Mouse (Mus musculus): ENCODE results near the gene Arl9. TPM values are rescaled to one million over a fixed set of nuclear protein-coding genes. Genes with fewer than 3 reads are reported as not detected.
"Not testable (repeated sequence)": the region's sequence is repeated elsewhere in the genome, so short reads cannot be mapped to it uniquely, and the experiment has no call there.

Arl9 gene
- polyA plus RNA-seq, 1 experiment from 2014 or later: 0.27 TPM

DNA sequence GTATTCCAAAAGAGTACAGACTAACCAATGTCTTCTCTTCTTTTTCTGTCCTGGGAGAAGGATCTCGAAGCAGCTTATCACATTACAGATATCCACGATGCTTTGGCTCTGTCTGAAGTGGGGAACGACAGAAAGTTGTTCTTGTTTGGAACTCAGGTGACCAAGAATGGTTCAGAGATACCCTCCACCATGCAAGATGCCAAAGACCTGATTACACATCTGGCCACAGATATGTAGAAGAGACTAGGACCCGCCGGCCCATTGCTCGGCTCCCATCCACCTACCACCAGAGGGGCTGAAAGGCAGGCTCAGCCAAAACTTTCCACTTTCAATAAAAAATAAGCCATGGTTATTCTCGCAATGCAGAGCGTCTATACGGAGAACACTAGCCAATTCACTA is 6.5 kb downstream of the Arl9 start:
- no peaks in the 10 kb centered on the region for H3K27me3 ChIP-seq (ENCODE audit: control insufficient read depth, insufficient read depth, low read length)

DNA sequence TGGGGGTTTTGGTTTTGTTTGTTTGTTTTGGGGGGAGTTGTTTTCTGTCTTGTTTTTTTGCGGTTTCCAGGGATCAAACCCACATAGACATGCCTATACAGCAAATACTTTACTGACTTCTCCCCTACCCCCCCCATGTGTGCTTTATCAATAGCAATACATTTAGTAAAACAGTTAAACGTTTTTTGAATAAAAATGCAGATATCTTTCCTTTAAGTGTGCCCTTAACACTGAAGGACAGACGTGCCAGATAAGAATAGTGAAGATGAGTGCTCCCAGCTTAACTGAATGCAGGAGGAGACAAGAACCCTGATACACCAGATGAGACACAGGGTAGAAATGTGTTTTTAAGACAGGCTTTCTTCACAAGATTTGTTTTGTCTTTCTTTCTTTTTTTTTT is 7.2 kb downstream of the Arl9 start:
- Histone ChIP-seq H3K4me3 (replicated peaks; ENCODE audit: low read length) (no peak overlapping the region), H3K4me2 (ENCODE audit: low read depth, low read length) (no peak overlapping the region), H3K27me3 (ENCODE audit: control insufficient read depth, insufficient read depth, low read length) (no peaks in the 10 kb centered on the region), H3K9me3 (replicated peaks; ENCODE audit: control insufficient read depth, low read length) (no peaks in the 10 kb centered on the region), H3K27ac (ENCODE audit: low read length) (no peak overlapping the region), H3K4me1 (ENCODE audit: control insufficient read depth, insufficient read depth, low read length) (no peaks in the 10 kb centered on the region), H3K9ac (ENCODE audit: low read length) (no peak overlapping the region), H3K36me3 (ENCODE audit: control insufficient read depth, insufficient read depth, low read length) (no peaks in the 10 kb centered on the region)
- ATAC-seq (ENCODE audit: insufficient read depth, low FRiP score): no peak
- 63% methylated on average over 3 of the region's 3 CpGs for whole genome bisulfite sequencing

More for the DNA sequence above, 6.5 kb downstream of the Arl9 start:
- no peak for ATAC-seq (ENCODE audit: insufficient read depth, low FRiP score)
- Histone ChIP-seq H3K4me1 (ENCODE audit: control insufficient read depth, insufficient read depth, low read length) (no peaks in the 10 kb centered on the region), H3K36me3 (ENCODE audit: control insufficient read depth, insufficient read depth, low read length) (no peaks in the 10 kb centered on the region), H3K9me3 (replicated peaks; ENCODE audit: control insufficient read depth, low read length) (no peaks in the 10 kb centered on the region), H3K4me2 (ENCODE audit: low read depth, low read length) (no peak overlapping the region), H3K4me3 (replicated peaks; ENCODE audit: low read length) (no peak overlapping the region), H3K27ac (ENCODE audit: low read length) (no peak overlapping the region), H3K9ac (ENCODE audit: low read length) (no peak overlapping the region)
- 90% methylated on average over 9 of the region's 9 CpGs for WGBS

DNA sequence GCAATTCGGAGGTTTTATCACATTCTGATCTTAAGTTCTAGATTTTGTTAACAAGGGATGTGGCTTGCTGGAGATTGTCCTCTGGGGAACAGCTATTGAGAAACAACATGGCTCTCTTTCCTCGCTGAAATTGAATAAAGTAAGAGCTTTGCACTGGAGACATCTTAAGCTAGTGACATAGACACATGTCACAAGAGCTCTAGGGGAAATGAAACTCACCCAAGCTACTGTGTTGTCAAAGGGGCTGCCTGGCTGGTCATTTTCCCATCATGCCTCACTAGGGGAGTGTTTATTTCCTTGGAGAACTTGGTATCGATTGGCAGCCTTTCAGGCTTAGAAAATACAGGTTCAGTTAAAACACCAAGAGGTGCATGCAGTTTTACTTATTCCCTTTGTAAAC is 9.3 kb downstream of the Arl9 start:
- WGBS: 62% methylated on average over 3 of the region's 3 CpGs

DNA sequence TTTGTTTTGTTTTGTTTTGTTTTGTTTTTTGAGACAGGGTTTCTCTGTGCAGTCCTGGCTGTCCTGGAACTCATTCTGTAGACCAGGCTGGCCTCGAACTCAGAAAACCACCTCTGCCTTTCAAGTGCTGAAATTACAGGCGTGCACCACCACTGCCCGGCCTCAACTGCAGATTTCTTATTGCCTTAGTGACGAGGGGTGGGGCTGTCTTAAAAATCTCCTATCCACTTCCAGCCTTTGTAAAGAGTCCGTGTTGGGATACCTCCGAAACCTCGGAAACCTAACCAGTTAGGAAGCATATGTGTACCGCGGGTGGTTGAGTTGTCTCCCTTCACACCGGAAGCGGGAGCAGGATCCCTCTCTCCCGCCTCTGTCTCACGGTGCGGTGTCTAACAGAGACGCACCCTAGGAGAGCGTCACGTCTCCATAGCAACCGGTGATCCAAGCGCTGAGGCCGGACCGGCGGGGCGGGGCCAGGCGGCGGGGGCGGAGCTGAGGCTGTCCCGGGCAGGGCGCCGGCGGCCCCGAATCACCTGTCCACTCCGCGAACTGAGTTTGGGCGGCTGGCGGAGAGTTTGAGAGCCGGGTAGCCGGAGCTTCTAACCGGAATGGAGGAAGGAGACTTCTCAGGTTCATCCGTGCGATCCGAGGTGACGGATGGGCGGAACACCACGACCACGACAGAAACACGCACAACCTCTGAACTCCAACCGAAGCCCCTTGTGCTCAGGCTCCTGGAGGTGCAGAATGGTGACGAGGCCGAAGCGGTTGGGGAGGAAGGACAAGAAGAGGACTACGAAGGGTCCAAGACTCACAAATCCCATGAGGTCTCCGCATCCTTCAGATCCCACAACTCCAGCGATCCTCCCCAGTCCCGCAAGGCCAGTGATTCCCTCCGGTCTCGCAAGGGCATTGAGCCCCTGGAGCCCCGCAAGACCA is 12.0 kb downstream of the Arl9 start, which contains the start of gene Thegl:
TSS of gene Thegl (plus strand) at position 480 of the 939 bp plus-strand sequence.
- H3K4me3 ChIP-seq (replicated peaks; ENCODE audit: low read length): peak within 1 kb of the TSS; percentile 49
- H3K9ac ChIP-seq (ENCODE audit: low read length): peak within 1 kb of the TSS; percentile 46

More for the DNA sequence above, 9.3 kb downstream of the Arl9 start:
- Histone ChIP-seq H3K9ac (ENCODE audit: low read length) (no peak overlapping the region), H3K36me3 (ENCODE audit: control insufficient read depth, insufficient read depth, low read length) (no peaks in the 10 kb centered on the region), H3K4me1 (ENCODE audit: control insufficient read depth, insufficient read depth, low read length) (no peaks in the 10 kb centered on the region), H3K4me3 (replicated peaks; ENCODE audit: low read length) (no peak overlapping the region), H3K4me2 (ENCODE audit: low read depth, low read length) (no peak overlapping the region), H3K27me3 (ENCODE audit: control insufficient read depth, insufficient read depth, low read length) (no peaks in the 10 kb centered on the region), H3K9me3 (replicated peaks; ENCODE audit: control insufficient read depth, low read length) (no peaks in the 10 kb centered on the region), H3K27ac (ENCODE audit: low read length) (no peak overlapping the region)
- no peak for ATAC-seq (ENCODE audit: insufficient read depth, low FRiP score)

DNA sequence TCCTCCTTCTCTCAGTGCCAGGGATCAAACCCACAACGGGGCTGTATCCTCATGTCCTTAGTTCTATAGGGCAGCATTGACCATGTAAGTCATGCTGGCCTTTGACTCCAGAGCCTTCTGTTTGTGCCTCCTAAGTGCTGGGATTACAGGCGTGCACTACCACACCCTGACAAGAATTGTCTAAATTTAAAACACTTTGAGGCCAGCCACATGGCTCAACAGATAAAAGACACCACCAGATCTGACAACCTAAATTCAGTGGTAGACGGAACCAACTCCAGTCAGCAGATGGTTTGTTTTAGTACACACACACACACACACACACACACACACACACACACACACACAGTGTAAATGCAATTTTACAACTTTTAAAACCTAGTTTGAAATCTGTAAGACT is 24.2 kb downstream of the Arl9 start:
- WGBS: 68% methylated on average over 3 of the region's 3 CpGs
- H3K9me3 ChIP-seq (replicated peaks; ENCODE audit: control insufficient read depth, low read length): no peaks in the 10 kb centered on the region; the same call in 1 of the 2 replicates
- H3K27me3 ChIP-seq (ENCODE audit: control insufficient read depth, insufficient read depth, low read length): no peaks in the 10 kb centered on the region
- H3K4me3 ChIP-seq (replicated peaks; ENCODE audit: low read length): no peak overlapping the region
- H3K36me3 ChIP-seq (ENCODE audit: control insufficient read depth, insufficient read depth, low read length): no peaks in the 10 kb centered on the region
- H3K4me1 ChIP-seq (ENCODE audit: control insufficient read depth, insufficient read depth, low read length): no peaks in the 10 kb centered on the region
- no peak for ATAC-seq (ENCODE audit: insufficient read depth, low FRiP score)
- H3K9ac ChIP-seq (ENCODE audit: low read length): no peak overlapping the region
- no peak overlapping the region for H3K4me2 ChIP-seq (ENCODE audit: low read depth, low read length)
- H3K27ac ChIP-seq (ENCODE audit: low read length): no peak overlapping the region

More for the DNA sequence above, 12.0 kb downstream of the Arl9 start, which contains the start of gene Thegl:
- H3K4me2 ChIP-seq (ENCODE audit: low read depth, low read length): peak within 1 kb of the TSS; percentile 83
- no peaks in the 10 kb centered on the region for H3K4me1 ChIP-seq (ENCODE audit: control insufficient read depth, insufficient read depth, low read length)
- no peaks in the 10 kb centered on the region for H3K36me3 ChIP-seq (ENCODE audit: control insufficient read depth, insufficient read depth, low read length)
- H3K27ac ChIP-seq (ENCODE audit: low read length): no peak within 1 kb of the TSS
- WGBS: 11% methylated on average over 57 of the region's 57 CpGs
- ATAC-seq (ENCODE audit: insufficient read depth, low FRiP score): peak; percentile 98
- no peaks in the 10 kb centered on the region for H3K27me3 ChIP-seq (ENCODE audit: control insufficient read depth, insufficient read depth, low read length)
- H3K9me3 ChIP-seq (replicated peaks; ENCODE audit: control insufficient read depth, low read length): no peaks in the 10 kb centered on the region

DNA sequence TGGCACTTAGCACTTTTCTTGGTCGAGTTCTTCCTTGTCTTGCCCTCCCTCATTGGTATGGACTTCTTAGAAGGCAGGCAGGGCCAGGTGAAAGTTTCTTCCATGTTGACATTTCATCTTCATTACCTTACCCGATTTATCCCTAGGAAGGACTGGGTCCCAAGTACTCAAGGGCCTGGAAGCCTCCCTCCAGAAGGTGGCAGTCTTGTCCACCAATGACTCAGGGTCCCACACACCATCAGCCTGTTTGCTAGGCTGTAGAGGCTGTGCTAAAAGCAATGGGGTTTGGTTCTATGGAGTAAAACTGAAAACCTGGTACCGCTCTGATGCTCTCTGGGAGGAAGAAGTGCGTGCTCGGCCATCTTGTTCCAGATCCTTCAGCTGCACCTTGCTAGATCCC is 25.9 kb downstream of the Arl9 start:
- Histone ChIP-seq H3K4me1 (ENCODE audit: control insufficient read depth, insufficient read depth, low read length) (no peaks in the 10 kb centered on the region), H3K27me3 (ENCODE audit: control insufficient read depth, insufficient read depth, low read length) (no peaks in the 10 kb centered on the region), H3K27ac (ENCODE audit: low read length) (no peak overlapping the region), H3K4me3 (replicated peaks; ENCODE audit: low read length) (no peak overlapping the region), H3K4me2 (ENCODE audit: low read depth, low read length) (no peak overlapping the region), H3K9me3 (replicated peaks; ENCODE audit: control insufficient read depth, low read length) (no peaks in the 10 kb centered on the region), H3K36me3 (ENCODE audit: control insufficient read depth, insufficient read depth, low read length) (no peaks in the 10 kb centered on the region), H3K9ac (ENCODE audit: low read length) (no peak overlapping the region)
- ATAC-seq (ENCODE audit: insufficient read depth, low FRiP score): no peak
- 67% methylated on average over 5 of the region's 5 CpGs for WGBS

DNA sequence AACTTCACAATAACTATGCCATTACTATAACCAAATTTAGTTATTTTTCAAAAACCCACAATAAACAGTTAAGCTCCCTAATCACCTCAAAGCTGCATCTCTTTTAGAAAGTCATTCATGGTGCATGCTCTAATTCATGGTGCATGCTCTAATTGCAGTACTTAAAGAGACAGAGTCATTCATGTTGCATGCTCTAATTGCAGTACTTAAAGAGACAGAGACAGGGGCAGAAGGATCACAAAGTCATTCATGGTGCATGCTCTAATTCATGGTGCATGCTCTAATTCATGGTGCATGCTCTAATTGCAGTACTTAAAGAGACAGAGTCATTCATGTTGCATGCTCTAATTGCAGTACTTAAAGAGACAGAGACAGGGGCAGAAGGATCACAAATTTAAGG is 31.2 kb downstream of the Arl9 start:
- not testable (repeated sequence) for H3K4me1 ChIP-seq (ENCODE audit: control insufficient read depth, insufficient read depth, low read length); ATAC-seq (ENCODE audit: insufficient read depth, low FRiP score); H3K27me3 ChIP-seq (ENCODE audit: control insufficient read depth, insufficient read depth, low read length); H3K36me3 ChIP-seq (ENCODE audit: control insufficient read depth, insufficient read depth, low read length); H3K4me3 ChIP-seq (replicated peaks; ENCODE audit: low read length); H3K9ac ChIP-seq (ENCODE audit: low read length); H3K9me3 ChIP-seq (replicated peaks; ENCODE audit: control insufficient read depth, low read length); H3K4me2 ChIP-seq (ENCODE audit: low read depth, low read length); H3K27ac ChIP-seq (ENCODE audit: low read length)

DNA sequence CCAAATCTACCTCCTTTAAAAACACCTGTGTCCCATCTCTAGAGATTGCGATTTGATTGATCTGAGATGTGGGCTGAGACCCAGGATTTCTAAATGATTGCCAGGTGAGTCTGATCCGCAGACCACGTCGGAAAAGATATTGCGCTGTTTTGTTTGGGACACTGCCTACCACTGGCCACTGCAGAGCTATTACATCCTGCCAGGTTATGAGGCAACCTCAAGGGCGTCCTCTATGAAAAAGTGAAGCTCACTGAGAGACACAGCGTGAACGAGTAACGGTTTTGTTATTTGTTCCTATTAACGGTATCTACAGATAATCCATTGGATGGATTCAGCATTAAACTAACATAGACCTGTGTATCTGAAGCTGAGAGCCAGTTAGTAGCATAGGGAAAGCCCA is 34.6 kb downstream of the Arl9 start:
- no peak overlapping the region for H3K27ac ChIP-seq (ENCODE audit: low read length)
- 85% methylated on average over 10 of the region's 10 CpGs for WGBS
- no peak overlapping the region for H3K9ac ChIP-seq (ENCODE audit: low read length)
- H3K36me3 ChIP-seq (ENCODE audit: control insufficient read depth, insufficient read depth, low read length): no peaks in the 10 kb centered on the region
- ATAC-seq (ENCODE audit: insufficient read depth, low FRiP score): no peak
- H3K9me3 ChIP-seq (replicated peaks; ENCODE audit: control insufficient read depth, low read length): no peaks in the 10 kb centered on the region
- H3K4me3 ChIP-seq (replicated peaks; ENCODE audit: low read length): no peak overlapping the region
- no peaks in the 10 kb centered on the region for H3K4me1 ChIP-seq (ENCODE audit: control insufficient read depth, insufficient read depth, low read length)
- H3K4me2 ChIP-seq (ENCODE audit: low read depth, low read length): no peak overlapping the region
- H3K27me3 ChIP-seq (ENCODE audit: control insufficient read depth, insufficient read depth, low read length): no peaks in the 10 kb centered on the region

DNA sequence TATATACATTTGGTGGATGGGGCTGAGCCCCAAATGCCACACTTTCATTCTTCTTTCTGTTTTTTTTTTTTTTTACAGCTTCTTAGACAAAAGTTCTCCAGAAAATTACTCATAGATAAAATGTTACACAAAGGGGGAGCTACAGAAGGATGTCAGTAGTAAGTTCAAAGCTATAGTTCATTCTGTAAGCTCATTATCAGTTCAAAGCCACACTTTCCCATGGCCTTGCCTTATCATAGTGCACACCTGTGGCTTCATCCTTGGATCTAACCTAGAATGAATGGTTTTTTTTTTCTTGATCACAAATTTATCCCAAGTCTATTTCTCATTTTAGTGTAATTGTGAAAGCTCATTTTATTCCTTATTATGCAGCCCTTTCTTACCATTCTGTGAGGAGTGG is 35.5 kb downstream of the Arl9 start:
- Histone ChIP-seq H3K4me3 (replicated peaks; ENCODE audit: low read length) (no peak overlapping the region), H3K9me3 (replicated peaks; ENCODE audit: control insufficient read depth, low read length) (no peaks in the 10 kb centered on the region), H3K9ac (ENCODE audit: low read length) (no peak overlapping the region), H3K27me3 (ENCODE audit: control insufficient read depth, insufficient read depth, low read length) (no peaks in the 10 kb centered on the region), H3K4me2 (ENCODE audit: low read depth, low read length) (no peak overlapping the region), H3K36me3 (ENCODE audit: control insufficient read depth, insufficient read depth, low read length) (no peaks in the 10 kb centered on the region), H3K27ac (ENCODE audit: low read length) (no peak overlapping the region), H3K4me1 (ENCODE audit: control insufficient read depth, insufficient read depth, low read length) (no peaks in the 10 kb centered on the region)
- ATAC-seq (ENCODE audit: insufficient read depth, low FRiP score): no peak

All from stomach, embryonic 16.5 days (tissue).